Mouse (Mus musculus) embryonic facial prominence, embryonic 15.5 days (tissue): Measurements from ENCODE around the gene Bcl9. TPM values are rescaled to one million over a fixed set of nuclear protein-coding genes. Genes with fewer than 3 reads are reported as not detected.

Source experiments
- polyA plus RNA-seq: library from polyadenylated mRNA; unstranded; fragments of >200 nt; fragmentation: Nextera tagmentation; extraction: Ambion mirVana; gene quantifications from 2 replicates; pipeline ENCODE4 v1.2.1, GENCODE M21; 2015

Gene Bcl9
- polyA plus RNA-seq, 1 experiment from 2014 or later, result 68.2 TPM

Other genes with a start within 250 kb of the Bcl9 start
- 52.2 and 53.9 TPM in 2 replicates for gene Acp6, start 139.1 kb downstream of the Bcl9 start, polyA plus RNA-seq
- not detected in 2 replicates for gene Olfr1402, start 124.1 kb upstream of the Bcl9 start, polyA plus RNA-seq